Mouse (Mus musculus) cerebellum, adult 2 months (tissue): ENCODE measurements around the gene Ubqln4. TPM values are rescaled to one million over a fixed set of nuclear protein-coding genes. Genes with fewer than 3 reads are reported as not detected.
A peak's percentile ranks its signal among the peaks of the same experiment; 100 is the strongest.
"Not testable (repeated sequence)": the region's sequence is repeated elsewhere in the genome, so short reads cannot be mapped to it uniquely, and the experiment has no call there.

ENCODE experiments used
- DNase-seq, 2 experiments: peaks; one replicate each; pipeline ENCODE4 v3.0.0; 2021
- H3K27ac ChIP-seq: fragments of 200-500 bp; 2 replicates; pipeline ENCODE4 v1.5.1; 2012; ENCODE audit warnings: low read length, control low read depth, inconsistent platforms; ENCODE audit not compliant: insufficient read depth
- H3K27me3 ChIP-seq: fragments of 200-500 bp; 2 replicates; pipeline ENCODE4 v1.6.1; 2012; ENCODE audit warnings: inconsistent platforms, mild to moderate bottlenecking, low read length, moderate library complexity; ENCODE audit not compliant: control insufficient read depth, insufficient read depth
- H3K4me1 ChIP-seq: fragments of 200-500 bp; 2 replicates; pipeline ENCODE4 v1.6.1; 2011; ENCODE audit warnings: low read length; ENCODE audit not compliant: control insufficient read depth, insufficient read depth
- H3K4me3 ChIP-seq: fragments of 200-500 bp; replicated peaks from 2 replicates; pipeline ENCODE3; 2011; ENCODE audit warnings: mild to moderate bottlenecking, low read depth, low read length, control low read depth; ENCODE audit not compliant: insufficient read depth
- CTCF ChIP-seq: fragments of 200-500 bp; IDR thresholded peaks from 2 replicates; pipeline ENCODE4 v1.5.1; 2011; ENCODE audit warnings: low read depth, mild to moderate bottlenecking, control low read depth, low read length, moderate library complexity, borderline replicate concordance; ENCODE audit not compliant: insufficient read depth
- POLR2A ChIP-seq: fragments of 200-500 bp; IDR thresholded peaks from 2 replicates; pipeline ENCODE4 v1.6.1; 2011; ENCODE audit warnings: low read length, control low read depth, borderline replicate concordance; ENCODE audit not compliant: insufficient read depth
- WGBS: fragments of 180-500 bp; shearing (Covaris S2); methylation state at CpG from one replicate; pipeline ENCODE4 v1.1.7; 2018; 5-methylcytosine and 5-hydroxymethylcytosine counted together
- polyA plus RNA-seq: library from polyadenylated mRNA; depleted of rRNA; stranded (reverse); fragments of >200 nt; gene quantifications from 2 replicates; pipeline ENCODE4 v1.2.3, GENCODE M21; 2012

Ubqln4 gene
- polyA plus RNA-seq, 1 experiment: 86.4 TPM

DNA sequence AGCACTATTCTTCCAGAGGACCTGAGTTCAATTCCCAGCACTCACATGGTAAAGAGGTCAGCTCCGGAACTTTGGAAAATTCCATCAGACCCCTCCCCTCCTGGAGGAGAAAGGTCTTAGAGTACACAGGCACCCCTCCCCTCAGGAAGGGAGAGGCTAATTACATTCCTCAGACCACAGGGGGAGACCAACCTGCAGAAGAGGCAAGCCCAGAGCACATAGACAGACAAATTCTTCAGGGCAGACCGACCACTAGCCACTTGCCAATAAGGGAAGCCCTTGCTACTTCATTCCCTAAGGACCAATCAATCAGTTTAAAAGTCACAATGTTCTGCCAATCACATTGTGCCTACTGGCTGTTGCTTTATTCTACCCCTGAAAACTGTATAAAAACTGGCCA is 19.3 kb downstream of the Ubqln4 start:
- no peak for TF ChIP-seq POLR2A
- no peak for TF ChIP-seq CTCF

DNA sequence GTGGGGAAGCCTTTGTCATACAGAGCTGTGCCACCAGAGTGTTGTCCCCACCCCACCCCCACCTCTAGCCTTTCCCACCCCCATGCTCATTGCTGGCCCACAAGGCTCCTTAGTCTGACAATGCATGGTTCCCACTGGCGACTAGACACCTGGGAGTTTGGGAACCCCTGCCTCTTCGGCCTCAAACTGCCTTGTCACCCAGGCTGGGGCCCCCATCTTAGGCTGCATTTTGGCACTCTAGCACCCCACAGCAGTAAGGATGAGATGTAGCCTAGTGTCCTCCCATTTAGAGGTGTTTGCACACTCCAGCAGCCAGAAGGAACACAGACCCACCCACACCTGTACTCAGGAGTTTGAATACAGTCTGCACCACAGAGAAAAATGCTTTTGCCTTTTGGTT is 20.3 kb downstream of the Ubqln4 start:
- TF ChIP-seq POLR2A: no peak
- Histone ChIP-seq H3K27ac (no peak overlapping the region), H3K4me1 (no peaks in the 10 kb centered on the region), H3K4me3 (no peak overlapping the region), H3K27me3 (no peaks in the 10 kb centered on the region)
- 69% methylated on average over 2 of the region's 2 CpGs for WGBS
- no peak for DNase-seq

More for the DNA sequence above, 19.3 kb downstream of the Ubqln4 start:
- no peaks in the 10 kb centered on the region for H3K27me3 ChIP-seq
- 75% methylated on average over 2 of the region's 2 CpGs for WGBS
- no peak overlapping the region for H3K27ac ChIP-seq
- no peak for DNase-seq
- no peak overlapping the region for H3K4me3 ChIP-seq
- no peaks in the 10 kb centered on the region for H3K4me1 ChIP-seq

DNA sequence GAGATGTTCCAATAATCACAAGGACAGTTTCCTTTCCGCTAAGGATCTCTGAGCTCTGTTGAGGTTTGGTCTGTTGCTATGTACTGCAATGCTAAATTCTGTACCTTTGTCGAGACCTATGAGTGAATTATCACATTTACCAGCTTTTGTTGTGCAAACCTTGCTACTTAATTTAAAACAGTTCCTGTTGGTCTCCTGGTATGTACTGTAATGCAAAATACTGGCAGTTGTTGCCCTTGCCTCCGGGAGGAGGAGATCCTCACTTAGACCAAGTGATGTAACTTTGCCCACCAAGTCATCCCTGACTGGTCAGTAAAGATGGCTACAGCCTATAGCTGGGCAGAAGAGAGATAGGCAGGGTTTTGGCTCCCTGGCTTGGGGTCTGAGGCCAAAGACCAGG is 22.0 kb downstream of the Ubqln4 start, which contains the start of gene Ssr2:
Ssr2 (plus strand) TSS at position 337 of the 400 bp plus-strand sequence.
- H3K27ac ChIP-seq: no peak within 1 kb of the TSS
- WGBS: 89% methylated on average over 3 of the region's 3 CpGs
- no peak for TF ChIP-seq POLR2A
- TF ChIP-seq CTCF: no peak
- no peak within 1 kb of the TSS for H3K4me3 ChIP-seq
- no peak for DNase-seq
- H3K27me3 ChIP-seq: no peaks in the 10 kb centered on the region
- H3K4me1 ChIP-seq: no peaks in the 10 kb centered on the region

DNA sequence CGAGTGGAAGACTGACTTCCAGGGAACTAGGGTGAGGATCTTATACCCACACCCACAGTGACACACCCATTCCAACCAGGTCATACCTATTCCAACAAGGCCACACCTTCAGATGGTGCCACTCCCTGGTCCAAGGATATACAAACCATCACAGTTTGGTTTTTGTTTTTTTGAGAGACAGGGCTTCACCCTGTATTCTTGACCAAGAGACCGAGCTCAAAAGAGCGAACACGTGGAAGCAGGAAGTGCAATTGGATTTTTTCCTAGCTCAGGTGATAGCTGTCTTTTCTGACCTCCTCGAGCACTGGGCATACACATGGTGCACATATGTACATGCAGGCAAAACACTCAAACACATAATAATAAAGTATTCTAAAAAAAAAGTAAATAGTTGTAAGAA is 24.3 kb downstream of the Ubqln4 start:
- not testable (repeated sequence) for H3K27me3 ChIP-seq

DNA sequence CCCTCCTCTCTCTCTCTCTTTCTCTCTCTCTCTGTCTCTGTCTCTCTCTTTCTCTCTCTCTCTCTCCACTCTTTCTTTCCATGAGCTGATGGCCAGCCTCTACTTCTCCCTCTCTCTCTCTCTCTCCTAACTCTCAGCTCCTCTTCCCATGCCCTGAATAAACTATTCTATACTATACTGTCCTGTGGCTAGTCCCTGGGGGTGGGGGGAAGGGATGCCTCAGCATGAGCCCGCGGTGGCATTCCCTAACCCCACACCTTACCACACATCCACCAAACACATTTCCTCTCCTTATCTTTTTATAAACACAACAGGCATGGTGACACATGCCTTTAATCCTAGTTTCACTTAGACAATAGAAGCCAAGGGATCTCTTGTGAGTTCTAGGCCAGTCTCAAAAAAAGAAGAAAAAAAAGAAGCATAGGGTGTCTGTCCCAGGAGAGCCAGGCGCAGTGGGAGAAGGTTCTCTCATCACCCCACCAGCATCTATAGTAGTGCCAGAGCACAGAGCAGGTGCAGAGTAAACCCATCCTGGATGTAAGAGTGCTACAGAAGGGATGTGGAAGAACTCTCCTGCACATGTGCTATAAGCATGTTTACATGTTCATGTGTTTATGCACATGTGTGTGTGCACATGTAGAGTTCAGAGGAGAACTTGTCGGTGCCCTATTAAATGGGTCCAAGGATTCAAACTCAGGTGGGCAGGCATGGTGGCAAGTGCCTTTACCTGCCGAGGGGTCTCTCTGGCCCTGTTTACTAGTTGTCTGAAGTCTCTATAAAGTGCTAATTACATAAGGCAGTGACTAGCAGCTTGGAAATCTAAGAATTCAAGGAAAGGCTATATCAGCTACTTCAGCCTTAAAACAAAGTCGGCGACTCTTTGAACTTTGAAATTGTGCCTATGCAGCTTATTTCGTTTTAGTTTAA is 25.2 kb downstream of the Ubqln4 start:
- no peak for DNase-seq
- Histone ChIP-seq H3K4me1 (no peaks in the 10 kb centered on the region), H3K4me3 (peak overlapping the region; percentile 95), H3K27me3 (no peaks in the 10 kb centered on the region), H3K27ac (no peak overlapping the region)
- TF ChIP-seq POLR2A: no peak
- 54% methylated on average over 8 of the region's 8 CpGs for WGBS

More for the DNA sequence above, 24.3 kb downstream of the Ubqln4 start:
- not testable (repeated sequence) for H3K4me1 ChIP-seq, H3K4me3 ChIP-seq, H3K27ac ChIP-seq, DNase-seq
- WGBS: 82% methylated on average over 5 of the region's 5 CpGs

DNA sequence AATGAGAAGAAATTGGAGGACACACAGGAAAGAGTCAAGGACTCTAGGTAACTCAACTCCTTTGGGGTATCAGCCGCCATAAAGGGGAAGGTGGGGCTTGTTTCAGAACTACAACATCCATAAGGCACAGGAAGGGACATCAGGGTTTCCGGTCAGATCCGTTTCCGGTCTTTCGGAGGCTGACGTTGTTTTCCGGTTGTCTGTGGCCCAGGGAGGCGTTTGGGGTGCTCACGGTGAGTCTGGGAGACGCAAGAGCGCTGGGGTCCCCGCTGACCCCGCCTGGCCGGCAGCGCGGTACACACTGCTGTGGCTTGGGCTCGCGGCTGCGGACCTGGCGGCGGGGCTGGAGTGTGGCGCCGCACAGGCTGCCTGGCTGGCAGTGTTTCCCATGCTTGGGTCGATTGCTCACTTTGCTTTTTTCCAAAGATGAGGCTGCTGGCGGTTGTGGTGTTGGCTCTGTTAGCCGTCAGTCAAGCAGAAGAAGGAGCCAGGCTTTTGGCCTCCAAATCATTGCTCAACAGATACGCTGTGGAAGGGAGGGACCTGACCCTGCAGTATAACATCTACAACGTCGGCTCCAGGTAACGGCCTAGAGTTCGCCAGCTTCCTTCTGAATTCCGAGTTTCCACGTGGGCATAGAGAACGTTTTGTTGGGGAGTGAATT is 26.0 kb downstream of the Ubqln4 start:
- Histone ChIP-seq H3K4me3 (peak overlapping the region; percentile 95), H3K4me1 (no peaks in the 10 kb centered on the region), H3K27me3 (no peaks in the 10 kb centered on the region), H3K27ac (peak overlapping the region; percentile 88)
- DNase-seq: peak; percentile 84 to 87
- TF ChIP-seq CTCF: no peak
- peak; percentile 82; the same call in 1 of the 2 replicates for TF ChIP-seq POLR2A
- under 1% methylated on average over 34 of the region's 34 CpGs for WGBS

DNA sequence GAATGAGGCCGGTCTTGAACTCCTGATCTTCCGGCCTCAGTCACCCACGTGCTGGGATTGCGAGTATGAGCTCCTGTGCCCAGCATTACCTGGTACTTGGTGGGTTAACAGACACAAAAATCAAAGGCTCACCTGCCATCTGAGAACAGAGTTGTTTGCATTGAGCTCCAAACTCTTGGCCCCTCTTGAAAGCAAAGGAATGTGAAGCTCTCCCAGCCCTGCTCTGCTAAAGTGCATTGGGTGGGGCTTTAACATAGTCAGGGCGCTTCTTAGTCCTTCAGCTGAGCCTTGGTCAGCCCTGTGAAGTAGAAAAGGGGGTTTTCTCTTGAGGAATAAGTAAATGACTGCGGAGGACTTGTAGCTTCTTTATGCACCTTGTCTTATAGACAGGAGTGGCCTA is 32.2 kb downstream of the Ubqln4 start:
- no peak overlapping the region for H3K27ac ChIP-seq
- no peak for DNase-seq
- no peaks in the 10 kb centered on the region for H3K27me3 ChIP-seq
- TF ChIP-seq CTCF (no peak), POLR2A (no peak)
- H3K4me3 ChIP-seq: no peak overlapping the region
- 94% methylated on average over 6 of the region's 6 CpGs for WGBS
- no peaks in the 10 kb centered on the region for H3K4me1 ChIP-seq

DNA sequence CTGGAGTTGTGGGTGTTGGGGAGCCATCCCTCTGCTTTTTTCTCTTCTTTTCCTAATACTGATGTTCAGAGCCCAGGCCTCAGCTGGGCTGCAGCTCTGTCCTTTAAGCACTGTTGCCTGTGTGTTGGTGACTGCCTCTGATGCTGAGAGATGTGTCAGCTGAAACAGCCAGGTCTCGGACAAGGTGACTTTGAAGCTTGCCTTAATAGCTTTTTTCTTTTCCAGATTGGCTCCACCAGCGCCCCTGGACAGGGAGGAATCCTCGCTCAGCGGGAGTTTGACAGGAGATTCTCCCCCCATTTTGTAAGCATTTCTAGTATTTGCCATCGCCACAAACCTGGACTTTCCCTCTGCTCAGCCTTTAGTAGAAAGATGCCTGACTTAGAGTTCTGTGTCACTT is 33.1 kb downstream of the Ubqln4 start:
- WGBS: 93% methylated on average over 5 of the region's 5 CpGs

More for the DNA sequence above, 33.1 kb downstream of the Ubqln4 start:
- TF ChIP-seq POLR2A (no peak), CTCF (no peak)
- no peak overlapping the region for H3K27ac ChIP-seq
- DNase-seq: no peak
- H3K27me3 ChIP-seq: no peaks in the 10 kb centered on the region
- no peak overlapping the region for H3K4me3 ChIP-seq
- no peaks in the 10 kb centered on the region for H3K4me1 ChIP-seq
